Mouse (Mus musculus) urinary bladder, postnatal 4 days (tissue): Measurements from ENCODE around the gene Glo1.
"Not testable (repeated sequence)": the region's sequence is repeated elsewhere in the genome, so short reads cannot be mapped to it uniquely, and the experiment has no call there.

Experiments used
- DNase-seq, 2 experiments: peaks; one replicate each; pipeline ENCODE4 v3.0.0; 2021 to 2022; ENCODE audit warnings: low spot score in 2 of 2

Gene Glo1

GRCm38 (mm10) chr17:30626719-30627118 is at the start of gene Glo1:
Gene Glo1, minus strand, starts transcription at chr17:30626871.
- DNase-seq: not testable (repeated sequence)

GRCm38 (mm10) chr17:30675021-30675740 is 48.5 kb upstream of the Glo1 start:
- DNase-seq: no peak

- no peak for DNase-seq
Observed at GRCm38 (mm10) chr17:30673023-30673422, 46.4 kb upstream of the Glo1 start.

- no peak for DNase-seq
Observed at GRCm38 (mm10) chr17:30672556-30672955, 45.9 kb upstream of the Glo1 start.

GRCm38 (mm10) chr17:30664856-30665255 is 38.2 kb upstream of the Glo1 start:
- DNase-seq: no peak

- no peak for DNase-seq
Observed at GRCm38 (mm10) chr17:30663170-30663569, 36.5 kb upstream of the Glo1 start.

GRCm38 (mm10) chr17:30662131-30662530 is 35.5 kb upstream of the Glo1 start:
- DNase-seq: no peak

- DNase-seq: peak in 1 of 2 experiments; percentile 69
Observed at GRCm38 (mm10) chr17:30658152-30658544, 31.5 kb upstream of the Glo1 start.

- no peak for DNase-seq
Observed at GRCm38 (mm10) chr17:30657530-30658151, 31.0 kb upstream of the Glo1 start.

GRCm38 (mm10) chr17:30653010-30653409 is 26.3 kb upstream of the Glo1 start:
- DNase-seq: no peak

- DNase-seq: no peak
Observed at GRCm38 (mm10) chr17:30648770-30649169, 22.1 kb upstream of the Glo1 start.

- DNase-seq: no peak
Observed at GRCm38 (mm10) chr17:30640896-30641295, 14.2 kb upstream of the Glo1 start.

- no peak for DNase-seq
Observed at GRCm38 (mm10) chr17:30638996-30639395, 12.3 kb upstream of the Glo1 start.

GRCm38 (mm10) chr17:30637714-30638113 is 11.0 kb upstream of the Glo1 start:
- DNase-seq: no peak

GRCm38 (mm10) chr17:30635367-30635766 is 8.7 kb upstream of the Glo1 start:
- peak; percentile 43 to 77 for DNase-seq

- not testable (repeated sequence) for DNase-seq
Observed at GRCm38 (mm10) chr17:30624132-30624531, 2.5 kb downstream of the Glo1 start, which contains the start of gene Dnah8. Gene Dnah8, plus strand, starts transcription at chr17:30624354.

GRCm38 (mm10) chr17:30623200-30623599 is 3.5 kb downstream of the Glo1 start:
- peak in 1 of 2 experiments; percentile 10 for DNase-seq

GRCm38 (mm10) chr17:30621450-30621849 is 5.2 kb downstream of the Glo1 start:
- DNase-seq: peak in 1 of 2 experiments; percentile 54

- DNase-seq: no peak
Observed at GRCm38 (mm10) chr17:30620548-30620947, 6.1 kb downstream of the Glo1 start.

GRCm38 (mm10) chr17:30619153-30619552 is 7.5 kb downstream of the Glo1 start:
- DNase-seq: peak in 1 of 2 experiments; percentile 47

- no peak for DNase-seq
Observed at GRCm38 (mm10) chr17:30618136-30618891, 8.4 kb downstream of the Glo1 start.

GRCm38 (mm10) chr17:30616203-30616602 is 10.5 kb downstream of the Glo1 start:
- no peak for DNase-seq
